Mouse (Mus musculus): ENCODE results near the gene AI597479. TPM values are rescaled to one million over a fixed set of nuclear protein-coding genes. Genes with fewer than 3 reads are reported as not detected.

AI597479 gene
- polyA plus RNA-seq, 1 experiment, result 25.8 TPM

GRCm38 (mm10) chr1:43072561-43072960, 25.9 kb upstream of the AI597479 start:
- Histone ChIP-seq H3K4me1 (ENCODE audit: control insufficient read depth, insufficient read depth, low read length) (peaks cover 15% of the 10 kb centered on the region), H3K4me3 (replicated peaks; ENCODE audit: insufficient read depth, low read depth, low read length) (no peak overlapping the region), H3K27ac (ENCODE audit: insufficient read depth, low read length) (no peak overlapping the region), H3K27me3 (ENCODE audit: control insufficient read depth, insufficient read depth, low read length) (no peaks in the 10 kb centered on the region)
- 70% methylated on average over 1 of the region's 1 CpGs for WGBS
- no peak for DNase-seq
- no peak for TF ChIP-seq CTCF (IDR thresholded peaks at IDR 0.05; ENCODE audit: borderline replicate concordance, insufficient read depth, low read depth, low read length)
- no peak for TF ChIP-seq POLR2A (IDR thresholded peaks at IDR 0.05; ENCODE audit: borderline replicate concordance, insufficient read depth, low read length)

DNA sequence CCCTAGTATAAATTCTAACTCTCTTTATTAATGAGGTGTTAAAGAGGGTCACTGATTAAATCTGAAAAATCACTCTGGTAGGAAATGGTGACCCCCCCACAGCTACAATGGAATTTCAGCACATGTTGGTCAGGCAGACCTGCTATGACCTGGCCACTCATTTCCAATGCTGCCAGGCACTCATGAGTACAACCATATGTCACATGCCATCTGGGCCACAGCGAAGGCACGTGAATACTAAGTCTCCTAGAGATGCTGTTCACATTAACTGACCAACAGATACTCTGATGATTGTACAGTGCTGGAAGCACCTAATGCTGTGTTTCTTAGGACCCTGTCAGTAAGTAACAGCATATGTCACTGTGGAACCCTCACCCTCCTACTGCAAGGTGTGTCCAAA, 23.7 kb upstream of the AI597479 start:
- H3K4me3 ChIP-seq (replicated peaks; ENCODE audit: insufficient read depth, low read depth, low read length), result no peak overlapping the region
- peak; percentile 56 to 74 for DNase-seq
- peak overlapping the region; percentile 60 for H3K27ac ChIP-seq (ENCODE audit: insufficient read depth, low read length)
- 8% methylated on average over 2 of the region's 2 CpGs for WGBS
- no peaks in the 10 kb centered on the region for H3K27me3 ChIP-seq (ENCODE audit: control insufficient read depth, insufficient read depth, low read length)
- H3K4me1 ChIP-seq (ENCODE audit: control insufficient read depth, insufficient read depth, low read length), result peaks cover 18% of the 10 kb centered on the region
- TF ChIP-seq POLR2A (IDR thresholded peaks at IDR 0.05; ENCODE audit: borderline replicate concordance, insufficient read depth, low read length) (no peak), CTCF (IDR thresholded peaks at IDR 0.05; ENCODE audit: borderline replicate concordance, insufficient read depth, low read depth, low read length) (no peak)

GRCm38 (mm10) chr1:43078124-43078523, 20.4 kb upstream of the AI597479 start:
- no peaks in the 10 kb centered on the region for H3K27me3 ChIP-seq (ENCODE audit: control insufficient read depth, insufficient read depth, low read length)
- WGBS, result 87% methylated on average over 2 of the region's 2 CpGs
- peaks cover 18% of the 10 kb centered on the region for H3K4me1 ChIP-seq (ENCODE audit: control insufficient read depth, insufficient read depth, low read length)
- H3K4me3 ChIP-seq (replicated peaks; ENCODE audit: insufficient read depth, low read depth, low read length), result no peak overlapping the region
- TF ChIP-seq POLR2A (IDR thresholded peaks at IDR 0.05; ENCODE audit: borderline replicate concordance, insufficient read depth, low read length) (no peak), CTCF (IDR thresholded peaks at IDR 0.05; ENCODE audit: borderline replicate concordance, insufficient read depth, low read depth, low read length) (no peak)
- no peak for DNase-seq
- H3K27ac ChIP-seq (ENCODE audit: insufficient read depth, low read length), result no peak overlapping the region

DNA sequence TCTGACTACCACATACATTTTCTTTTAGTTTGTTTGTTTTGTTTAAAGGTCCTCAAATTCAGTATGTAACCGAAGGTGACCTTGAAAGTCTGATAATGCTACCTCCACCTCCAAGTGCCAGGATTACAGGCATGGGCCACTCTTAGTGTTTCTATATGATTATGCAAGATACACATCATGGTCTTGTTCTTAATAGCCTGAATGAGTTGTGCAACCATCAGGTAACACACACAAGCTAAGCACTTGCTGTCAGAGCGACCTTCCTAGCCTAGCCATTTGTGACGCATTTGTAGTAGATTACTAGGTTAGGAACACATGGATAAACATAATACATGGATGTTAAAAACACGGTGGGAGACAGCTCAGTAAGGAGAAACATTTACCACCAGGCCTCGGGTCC, 15.6 kb upstream of the AI597479 start:
- no peak overlapping the region for H3K27ac ChIP-seq (ENCODE audit: insufficient read depth, low read length)
- peaks cover 3% of the 10 kb centered on the region for H3K4me1 ChIP-seq (ENCODE audit: control insufficient read depth, insufficient read depth, low read length)
- no peaks in the 10 kb centered on the region for H3K27me3 ChIP-seq (ENCODE audit: control insufficient read depth, insufficient read depth, low read length)
- DNase-seq, result no peak
- WGBS, result 90% methylated on average over 5 of the region's 5 CpGs
- H3K4me3 ChIP-seq (replicated peaks; ENCODE audit: insufficient read depth, low read depth, low read length), result no peak overlapping the region
- TF ChIP-seq CTCF (IDR thresholded peaks at IDR 0.05; ENCODE audit: borderline replicate concordance, insufficient read depth, low read depth, low read length), result no peak
- no peak for TF ChIP-seq POLR2A (IDR thresholded peaks at IDR 0.05; ENCODE audit: borderline replicate concordance, insufficient read depth, low read length)

- Histone ChIP-seq H3K27ac (ENCODE audit: insufficient read depth, low read length) (0 out of 2 replicates have a peak overlapping the region, but pooled peaks have one; percentile 56), H3K27me3 (ENCODE audit: control insufficient read depth, insufficient read depth, low read length) (no peaks in the 10 kb centered on the region), H3K4me3 (replicated peaks; ENCODE audit: insufficient read depth, low read depth, low read length) (peak overlapping the region; percentile 33), H3K4me1 (ENCODE audit: control insufficient read depth, insufficient read depth, low read length) (peaks cover 12% of the 10 kb centered on the region)
- 9% methylated on average over 1 of the region's 1 CpGs for WGBS
- no peak for TF ChIP-seq POLR2A (IDR thresholded peaks at IDR 0.05; ENCODE audit: borderline replicate concordance, insufficient read depth, low read length)
- no peak for TF ChIP-seq CTCF (IDR thresholded peaks at IDR 0.05; ENCODE audit: borderline replicate concordance, insufficient read depth, low read depth, low read length)
- DNase-seq, result peak; percentile 29 to 36
These were observed 8.1 kb upstream of the AI597479 start for GRCm38 (mm10) chr1:43090418-43090817.

- peak overlapping the region; percentile 58; the same call in 1 of the 2 replicates for H3K27ac ChIP-seq (ENCODE audit: insufficient read depth, low read length)
- TF ChIP-seq POLR2A (IDR thresholded peaks at IDR 0.05; ENCODE audit: borderline replicate concordance, insufficient read depth, low read length) (no peak), CTCF (IDR thresholded peaks at IDR 0.05; ENCODE audit: borderline replicate concordance, insufficient read depth, low read depth, low read length) (no peak)
- peaks cover 12% of the 10 kb centered on the region for H3K4me1 ChIP-seq (ENCODE audit: control insufficient read depth, insufficient read depth, low read length)
- peak overlapping the region; percentile 83 for H3K4me3 ChIP-seq (replicated peaks; ENCODE audit: insufficient read depth, low read depth, low read length)
- WGBS, result 25% methylated on average over 13 of the region's 13 CpGs
- peak in 1 of 2 experiments; percentile 32 for DNase-seq
- H3K27me3 ChIP-seq (ENCODE audit: control insufficient read depth, insufficient read depth, low read length), result no peaks in the 10 kb centered on the region
These were observed 7.0 kb upstream of the AI597479 start for GRCm38 (mm10) chr1:43091306-43092055.

GRCm38 (mm10) chr1:43092056-43093015, 6.2 kb upstream of the AI597479 start:
- Histone ChIP-seq H3K27ac (ENCODE audit: insufficient read depth, low read length) (peak overlapping the region; percentile 97), H3K4me1 (ENCODE audit: control insufficient read depth, insufficient read depth, low read length) (peaks cover 12% of the 10 kb centered on the region), H3K27me3 (ENCODE audit: control insufficient read depth, insufficient read depth, low read length) (no peaks in the 10 kb centered on the region), H3K4me3 (replicated peaks; ENCODE audit: insufficient read depth, low read depth, low read length) (peak overlapping the region; percentile 83)
- WGBS, result under 1% methylated on average over 98 of the region's 102 CpGs
- DNase-seq, result peak; percentile 78 to 86
- TF ChIP-seq POLR2A (IDR thresholded peaks at IDR 0.05; ENCODE audit: borderline replicate concordance, insufficient read depth, low read length), result peak; percentile 51; the same call in 1 of the 2 replicates
- no peak for TF ChIP-seq CTCF (IDR thresholded peaks at IDR 0.05; ENCODE audit: borderline replicate concordance, insufficient read depth, low read depth, low read length)

Data from cerebellum, adult 2 months (tissue).